Comparison of ENCODE assay signal across 26 mouse cellular contexts in the genomic region with DNA sequence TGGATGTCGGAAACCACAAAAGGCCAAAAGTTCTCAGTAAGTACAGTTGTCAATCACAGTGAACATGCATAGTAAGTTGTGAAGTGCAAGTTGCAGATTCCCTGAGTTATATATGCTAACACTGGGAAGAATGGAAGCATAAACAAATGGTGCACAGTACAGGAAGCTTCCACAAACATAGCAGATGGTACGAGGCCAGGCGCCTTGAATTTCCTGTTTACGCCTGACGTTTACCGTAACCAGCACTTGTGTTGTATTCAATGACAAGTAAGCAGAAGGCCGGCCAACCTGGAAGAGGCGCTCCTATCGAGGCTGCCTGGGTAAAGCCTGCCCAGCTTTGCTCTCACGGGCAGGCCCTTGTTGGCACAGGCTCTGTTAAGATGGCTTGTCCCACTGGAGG. TPM values are rescaled to one million over a fixed set of nuclear protein-coding genes. Genes with fewer than 3 reads are reported as not detected.
DNase-seq lines count a peak whose midpoint lies in the region; ATAC-seq and TF ChIP-seq lines count a peak whose summit lies in the region.
"Had no signal": no experiment of that assay in that cellular context is flagged by ENCODE, and none has a peak within 500 bp of the region (broad histone marks: within the 10 kb centered on the region; RNA-seq: fewer than 3 reads in every experiment).

No protein-coding gene starts in this region.

- no peak overlapping the region for H3K4me3 ChIP-seq in forebrain, embryonic 15.5 days
- no peak overlapping the region for H3K4me3 ChIP-seq in forebrain, embryonic 13.5 days
- no peak overlapping the region for H3K4me3 ChIP-seq in liver, postnatal 0 days (ENCODE audit: low read depth, low read length)
- no peak overlapping the region for H3K4me3 ChIP-seq in lung, postnatal 0 days (ENCODE audit: low read depth, low read length)
- H3K4me3 ChIP-seq: embryonic facial prominence, embryonic 10.5 days; embryonic facial prominence, embryonic 15.5 days; forebrain, embryonic 12.5 days; hindbrain, embryonic 13.5 days; limb, embryonic 12.5 days; liver, embryonic 13.5 days had no signal

- 79% methylated on average over 10 of the region's 10 CpGs for WGBS in forebrain, embryonic 15.5 days
- 93% methylated on average over 10 of the region's 10 CpGs for WGBS in forebrain, embryonic 13.5 days
- 73% methylated on average over 10 of the region's 10 CpGs for WGBS in liver, postnatal 0 days (ENCODE audit: insufficient replicate concordance)
- WGBS in lung, postnatal 0 days, result 55% methylated on average over 10 of the region's 10 CpGs

- no peak for TF ChIP-seq CTCF in liver, postnatal 0 days (IDR thresholded peaks at IDR 0.05; ENCODE audit: low read depth)
- TF ChIP-seq CTCF in lung, postnatal 0 days (IDR thresholded peaks at IDR 0.05), result no peak

- peaks cover 30% of the 10 kb centered on the region for H3K36me3 ChIP-seq in forebrain, embryonic 15.5 days
- peaks cover 42% of the 10 kb centered on the region for H3K36me3 ChIP-seq in forebrain, embryonic 13.5 days (ENCODE audit: poor library complexity, severe bottlenecking)
- peaks cover 23% of the 10 kb centered on the region for H3K36me3 ChIP-seq in liver, postnatal 0 days (replicated peaks; ENCODE audit: insufficient read depth, low read length)
- peaks cover 9% of the 10 kb centered on the region; the same call in 1 of the 2 replicates for H3K36me3 ChIP-seq in lung, postnatal 0 days (ENCODE audit: insufficient read depth, low read length)

- DNase-seq in liver, postnatal 0 days, result no peak
- no peak for DNase-seq in liver
- DNase-seq in lung, postnatal 0 days (ENCODE audit: low spot score), result peak; percentile 56
- DNase-seq in lung, postnatal 4 days, result peak; percentile 46 to 78
- no peak for DNase-seq in adrenal gland, adult (ENCODE audit: inconsistent age in 2 of 2, low spot score in 1 of 2)
- DNase-seq in urinary bladder, postnatal 14 days (ENCODE audit: low spot score), result no peak
- DNase-seq: adrenal gland, postnatal 10 days; cerebellum, adult 11-12 months; cerebellum, postnatal 14 days; gastrocnemius, postnatal 25 days; heart, adult 18-20 months; heart, postnatal 36 days; kidney, adult 8-10 months; liver, embryonic 13.5 days; midbrain, embryonic 14.5 days; right cerebral cortex, postnatal 14 days had no signal

- no peak for ATAC-seq in forebrain, embryonic 15.5 days (replicated peaks)
- ATAC-seq in forebrain, embryonic 13.5 days, result no peak
- ATAC-seq in liver, postnatal 0 days, result no peak
- ATAC-seq in lung, postnatal 0 days, result peak; percentile 73

- TF ChIP-seq EP300 in liver, postnatal 0 days (IDR thresholded peaks at IDR 0.05; ENCODE audit: low read depth), result no peak
- TF ChIP-seq EP300 in lung, postnatal 0 days (IDR thresholded peaks at IDR 0.05), result peak; percentile 76

- H3K27me3 ChIP-seq in forebrain, embryonic 15.5 days, result no peaks in the 10 kb centered on the region
- H3K27me3 ChIP-seq in forebrain, embryonic 13.5 days, result no peaks in the 10 kb centered on the region
- no peaks in the 10 kb centered on the region for H3K27me3 ChIP-seq in liver, postnatal 0 days (ENCODE audit: insufficient read depth, low read length)
- no peaks in the 10 kb centered on the region for H3K27me3 ChIP-seq in lung, postnatal 0 days (replicated peaks; ENCODE audit: insufficient read depth, low read length)
- H3K27me3 ChIP-seq: embryonic facial prominence, embryonic 15.5 days; forebrain, embryonic 12.5 days; hindbrain, embryonic 13.5 days; limb, embryonic 12.5 days; liver, embryonic 13.5 days had no signal

- no peak overlapping the region for H3K4me2 ChIP-seq in forebrain, embryonic 15.5 days (replicated peaks)
- no peak overlapping the region for H3K4me2 ChIP-seq in forebrain, embryonic 13.5 days
- no peak overlapping the region for H3K4me2 ChIP-seq in liver, postnatal 0 days (ENCODE audit: low read depth, low read length)
- H3K4me2 ChIP-seq in lung, postnatal 0 days (replicated peaks; ENCODE audit: low read depth, low read length), result no peak overlapping the region
- H3K4me2 ChIP-seq: embryonic facial prominence, embryonic 15.5 days; forebrain, embryonic 12.5 days; heart, embryonic 11.5 days; hindbrain, embryonic 13.5 days; limb, embryonic 12.5 days; liver, embryonic 13.5 days had no signal

- no peak overlapping the region for H3K9ac ChIP-seq in forebrain, embryonic 15.5 days (replicated peaks)
- H3K9ac ChIP-seq in forebrain, embryonic 13.5 days, result no peak overlapping the region
- no peak overlapping the region for H3K9ac ChIP-seq in liver, postnatal 0 days (replicated peaks)
- H3K9ac ChIP-seq in lung, postnatal 0 days (replicated peaks; ENCODE audit: low read depth), result no peak overlapping the region
- H3K9ac ChIP-seq: embryonic facial prominence, embryonic 15.5 days; forebrain, embryonic 12.5 days; hindbrain, embryonic 13.5 days; limb, embryonic 12.5 days; liver, embryonic 13.5 days had no signal

- H3K9me3 ChIP-seq in forebrain, embryonic 15.5 days, result no peaks in the 10 kb centered on the region
- no peaks in the 10 kb centered on the region for H3K9me3 ChIP-seq in forebrain, embryonic 13.5 days (replicated peaks)
- no peaks in the 10 kb centered on the region for H3K9me3 ChIP-seq in liver, postnatal 0 days (ENCODE audit: low read length)
- H3K9me3 ChIP-seq in lung, postnatal 0 days (ENCODE audit: low read length), result no peaks in the 10 kb centered on the region
- H3K9me3 ChIP-seq: embryonic facial prominence, embryonic 10.5 days; embryonic facial prominence, embryonic 15.5 days; forebrain, embryonic 12.5 days; G1E; hindbrain, embryonic 13.5 days; limb, embryonic 12.5 days; liver, embryonic 13.5 days had no signal

- H3K4me1 ChIP-seq in forebrain, embryonic 15.5 days, result no peaks in the 10 kb centered on the region
- no peaks in the 10 kb centered on the region for H3K4me1 ChIP-seq in forebrain, embryonic 13.5 days
- H3K4me1 ChIP-seq in liver, postnatal 0 days (ENCODE audit: insufficient read depth), result peaks cover 6% of the 10 kb centered on the region
- no peaks in the 10 kb centered on the region for H3K4me1 ChIP-seq in lung, postnatal 0 days (ENCODE audit: insufficient read depth, low read depth, low read length)
- H3K4me1 ChIP-seq: embryonic facial prominence, embryonic 15.5 days had no signal

- H3K27ac ChIP-seq in forebrain, embryonic 15.5 days (replicated peaks), result 0 out of 2 replicates have a peak overlapping the region, but pooled peaks have one; percentile 31
- no peak overlapping the region for H3K27ac ChIP-seq in forebrain, embryonic 13.5 days
- H3K27ac ChIP-seq in liver, postnatal 0 days (ENCODE audit: low read depth), result peak overlapping the region; percentile 29; the same call in 1 of the 2 replicates
- H3K27ac ChIP-seq in lung, postnatal 0 days (ENCODE audit: low read length), result no peak overlapping the region
- H3K27ac ChIP-seq: embryonic facial prominence, embryonic 10.5 days; embryonic facial prominence, embryonic 15.5 days; forebrain, embryonic 12.5 days; hindbrain, embryonic 13.5 days; kidney, postnatal 0 days; limb, embryonic 12.5 days; liver, embryonic 13.5 days had no signal

RNA-seq across cellular contexts. Expression of gene Wfikkn1, which starts 6.8 kb away (rescaled TPM):
- polyA plus RNA-seq in forebrain, embryonic 15.5 days (2015; fragmentation: Nextera tagmentation; extraction: Ambion mirVana), result 0.55 and 0.60 TPM in 2 replicates
- 0.76 and 0.77 TPM in 2 replicates for polyA plus RNA-seq in forebrain, embryonic 13.5 days (2015; fragmentation: Nextera tagmentation; extraction: Ambion mirVana)
- 0.33 and 0.54 TPM in 2 replicates for polyA plus RNA-seq in liver, postnatal 0 days (2015; fragmentation: Nextera tagmentation; extraction: Ambion mirVana)
- polyA plus RNA-seq in lung, postnatal 0 days (2015; fragmentation: Nextera tagmentation; extraction: Ambion mirVana), result 0.24 and 0.26 TPM in 2 replicates

RNA-seq across cellular contexts. Expression of gene Mettl26, which starts 12.6 kb away (rescaled TPM):
- 61.8 and 62.0 TPM in 2 replicates for polyA plus RNA-seq in forebrain, embryonic 15.5 days (2015; fragmentation: Nextera tagmentation; extraction: Ambion mirVana)
- 62.5 and 67.1 TPM in 2 replicates for polyA plus RNA-seq in forebrain, embryonic 13.5 days (2015; fragmentation: Nextera tagmentation; extraction: Ambion mirVana)
- 64.8 and 72.5 TPM in 2 replicates for polyA plus RNA-seq in liver, postnatal 0 days (2015; fragmentation: Nextera tagmentation; extraction: Ambion mirVana)
- polyA plus RNA-seq in lung, postnatal 0 days (2015; fragmentation: Nextera tagmentation; extraction: Ambion mirVana), result 48.7 and 50.7 TPM in 2 replicates

RNA-seq across cellular contexts. Expression of gene Mcrip2, which starts 18.9 kb away (rescaled TPM):
- 14.4 and 16.7 TPM in 2 replicates for polyA plus RNA-seq in forebrain, embryonic 15.5 days (2015; fragmentation: Nextera tagmentation; extraction: Ambion mirVana)
- 12.9 and 13.6 TPM in 2 replicates for polyA plus RNA-seq in forebrain, embryonic 13.5 days (2015; fragmentation: Nextera tagmentation; extraction: Ambion mirVana)
- polyA plus RNA-seq in liver, postnatal 0 days (2015; fragmentation: Nextera tagmentation; extraction: Ambion mirVana), result 127 and 143 TPM in 2 replicates
- 16.5 and 19.5 TPM in 2 replicates for polyA plus RNA-seq in lung, postnatal 0 days (2015; fragmentation: Nextera tagmentation; extraction: Ambion mirVana)

RNA-seq across cellular contexts. Expression of gene Wdr90, which starts 26.2 kb away (rescaled TPM):
- polyA plus RNA-seq in forebrain, embryonic 15.5 days (2015; fragmentation: Nextera tagmentation; extraction: Ambion mirVana), result 18.8 and 24.8 TPM in 2 replicates
- polyA plus RNA-seq in forebrain, embryonic 13.5 days (2015; fragmentation: Nextera tagmentation; extraction: Ambion mirVana), result 24.9 and 28.5 TPM in 2 replicates
- polyA plus RNA-seq in liver, postnatal 0 days (2015; fragmentation: Nextera tagmentation; extraction: Ambion mirVana), result 2.7 and 3.4 TPM in 2 replicates
- polyA plus RNA-seq in lung, postnatal 0 days (2015; fragmentation: Nextera tagmentation; extraction: Ambion mirVana), result 5.6 and 5.8 TPM in 2 replicates

RNA-seq across cellular contexts. Expression of gene Rab40c, which starts 32.1 kb away (rescaled TPM):
- polyA plus RNA-seq in forebrain, embryonic 15.5 days (2015; fragmentation: Nextera tagmentation; extraction: Ambion mirVana), result 50.8 and 52.6 TPM in 2 replicates
- 39.5 and 45.9 TPM in 2 replicates for polyA plus RNA-seq in forebrain, embryonic 13.5 days (2015; fragmentation: Nextera tagmentation; extraction: Ambion mirVana)
- polyA plus RNA-seq in liver, postnatal 0 days (2015; fragmentation: Nextera tagmentation; extraction: Ambion mirVana), result 6.5 and 7.3 TPM in 2 replicates
- polyA plus RNA-seq in lung, postnatal 0 days (2015; fragmentation: Nextera tagmentation; extraction: Ambion mirVana), result 19.3 and 21.7 TPM in 2 replicates

Comparison
In these comparisons a context has a peak if more than half of its experiments do, and no peak if none do; other contexts are left out.
1. H3K27ac ChIP-seq: peak in forebrain, embryonic 15.5 days (single experiment) and liver, postnatal 0 days (single experiment); none in forebrain, embryonic 13.5 days (single experiment) and lung, postnatal 0 days (single experiment).
2. DNase-seq: peak in lung, postnatal 0 days (single experiment) and lung, postnatal 4 days (2 of 2); none in liver, postnatal 0 days (single experiment), liver (single experiment), adrenal gland, adult (0 of 2) and urinary bladder, postnatal 14 days (single experiment).